Mouse (Mus musculus): Measurements from ENCODE around the gene Gmpr. TPM values are rescaled to one million over a fixed set of nuclear protein-coding genes. Genes with fewer than 3 reads are reported as not detected.

Gene Gmpr
- polyA plus RNA-seq, 1 experiment, result 7.6 TPM

DNA sequence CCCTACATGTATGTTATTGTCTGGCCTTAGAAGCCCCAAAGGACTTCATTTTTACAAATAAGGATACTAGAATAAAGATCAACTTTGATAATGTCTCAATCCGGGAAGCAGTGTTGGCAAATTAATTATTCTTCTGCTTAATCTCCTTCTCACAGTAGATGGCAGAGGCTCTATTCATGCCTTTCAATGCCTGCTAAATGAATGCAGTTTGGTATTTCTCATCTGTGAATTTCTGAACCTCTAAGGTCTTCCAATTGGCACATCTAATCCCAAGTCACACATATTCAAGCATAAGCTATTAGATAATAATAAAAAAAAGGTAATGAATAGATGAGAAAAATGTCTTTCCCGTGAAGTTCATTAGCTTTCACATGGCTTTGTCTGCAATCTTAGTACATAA, 92.6 kb downstream of the Gmpr start:
- Histone ChIP-seq H3K9me3 (replicated peaks; ENCODE audit: control insufficient read depth, insufficient read depth, low read length, poor library complexity, severe bottlenecking) (no peaks in the 10 kb centered on the region; the same call in 1 of the 2 replicates), H3K27ac (ENCODE audit: insufficient read depth, low read length) (no peak overlapping the region), H3K27me3 (ENCODE audit: control insufficient read depth, insufficient read depth, low read length, poor library complexity, severe bottlenecking) (no peaks in the 10 kb centered on the region), H3K4me3 (ENCODE audit: low read depth, low read length) (no peak overlapping the region), H3K4me1 (ENCODE audit: control insufficient read depth, insufficient read depth, low read length) (no peaks in the 10 kb centered on the region), H3K36me3 (ENCODE audit: control insufficient read depth, insufficient read depth, low read length, poor library complexity, severe bottlenecking) (no peaks in the 10 kb centered on the region), H3K9ac (ENCODE audit: low read depth, poor library complexity, severe bottlenecking) (no peak overlapping the region)
- no peak for TF ChIP-seq EP300 (IDR thresholded peaks at IDR 0.05; ENCODE audit: insufficient read depth, low read depth, low read length)
- TF ChIP-seq POLR2A (IDR thresholded peaks at IDR 0.05; ENCODE audit: insufficient read depth, low read length), result no peak
- no peak for TF ChIP-seq CTCF (IDR thresholded peaks at IDR 0.05; ENCODE audit: low read depth, low read length)

DNA sequence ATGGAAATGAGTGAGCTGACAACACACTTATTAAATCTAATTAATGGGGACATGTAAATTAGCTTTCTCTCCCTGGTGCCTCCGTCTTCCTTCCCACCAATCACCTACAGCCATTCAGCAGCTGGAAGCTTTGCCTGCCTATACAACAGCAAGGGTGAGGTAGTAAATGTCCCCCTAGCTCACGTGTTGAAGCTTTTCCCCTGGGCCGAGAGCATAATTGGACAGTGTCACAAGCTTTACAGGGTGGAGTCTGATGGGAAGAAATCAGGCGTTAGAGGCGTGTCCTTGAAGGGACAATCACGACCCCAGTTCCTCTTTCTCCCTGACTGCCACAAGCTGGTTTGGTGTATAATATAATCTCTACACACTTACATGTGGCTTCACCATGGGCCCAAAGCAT, 93.2 kb downstream of the Gmpr start:
- Histone ChIP-seq H3K27me3 (ENCODE audit: control insufficient read depth, insufficient read depth, low read length, poor library complexity, severe bottlenecking) (no peaks in the 10 kb centered on the region), H3K9ac (ENCODE audit: low read depth, poor library complexity, severe bottlenecking) (no peak overlapping the region), H3K4me3 (ENCODE audit: low read depth, low read length) (no peak overlapping the region), H3K9me3 (replicated peaks; ENCODE audit: control insufficient read depth, insufficient read depth, low read length, poor library complexity, severe bottlenecking) (no peaks in the 10 kb centered on the region; the same call in 1 of the 2 replicates), H3K36me3 (ENCODE audit: control insufficient read depth, insufficient read depth, low read length, poor library complexity, severe bottlenecking) (no peaks in the 10 kb centered on the region), H3K27ac (ENCODE audit: insufficient read depth, low read length) (no peak overlapping the region), H3K4me1 (ENCODE audit: control insufficient read depth, insufficient read depth, low read length) (no peaks in the 10 kb centered on the region)
- no peak for TF ChIP-seq POLR2A (IDR thresholded peaks at IDR 0.05; ENCODE audit: insufficient read depth, low read length)
- no peak for TF ChIP-seq CTCF (IDR thresholded peaks at IDR 0.05; ENCODE audit: low read depth, low read length)
- TF ChIP-seq EP300 (IDR thresholded peaks at IDR 0.05; ENCODE audit: insufficient read depth, low read depth, low read length), result no peak

Other genes starting within 250 kb of the Gmpr start
- 6.4 and 7.3 TPM in 2 replicates for gene Mylip, start 117.7 kb upstream of the Gmpr start, polyA plus RNA-seq (2011; ENCODE audit: insufficient read depth, insufficient read length, low read depth, missing spikeins)